Mouse (Mus musculus): ENCODE results near the gene Spon1. TPM values are rescaled to one million over a fixed set of nuclear protein-coding genes. Genes with fewer than 3 reads are reported as not detected.

The Spon1 gene
- polyA plus RNA-seq, 1 experiment = 1.2 TPM

- DNase-seq (ENCODE audit: low read depth in 1 of 2, low spot score in 2 of 2) = no peak
Observed at GRCm38 (mm10) chr7:113818116-113818515, 52.3 kb downstream of the Spon1 start.

GRCm38 (mm10) chr7:113820213-113820612 is 54.4 kb downstream of the Spon1 start:
- Histone ChIP-seq H3K27me3 (ENCODE audit: control insufficient read depth, insufficient read depth, low read length) (no peaks in the 10 kb centered on the region), H3K4me3 (ENCODE audit: extremely low read depth, insufficient read depth, insufficient read length) (no peak overlapping the region), H3K27ac (ENCODE audit: insufficient read depth, low read length) (no peak overlapping the region), H3K4me1 (ENCODE audit: control insufficient read depth, insufficient read depth, insufficient read length) (no peaks in the 10 kb centered on the region), H3K36me3 (ENCODE audit: control insufficient read depth, insufficient read depth, low read length) (no peaks in the 10 kb centered on the region)
- TF ChIP-seq CTCF (IDR thresholded peaks at IDR 0.05; ENCODE audit: extremely low read depth, insufficient read depth, insufficient read length, insufficient replicate concordance) (no peak), POLR2A (IDR thresholded peaks at IDR 0.05; ENCODE audit: low read depth, low read length) (no peak)
- WGBS = 82% methylated on average over 2 of the region's 2 CpGs
- DNase-seq (ENCODE audit: low read depth in 1 of 2, low spot score in 2 of 2) = no peak

More at GRCm38 (mm10) chr7:113818116-113818515, 52.3 kb downstream of the Spon1 start:
- H3K4me3 ChIP-seq (ENCODE audit: extremely low read depth, insufficient read depth, insufficient read length) = no peak overlapping the region
- 74% methylated on average over 6 of the region's 6 CpGs for WGBS
- H3K4me1 ChIP-seq (ENCODE audit: control insufficient read depth, insufficient read depth, insufficient read length) = no peaks in the 10 kb centered on the region
- H3K27me3 ChIP-seq (ENCODE audit: control insufficient read depth, insufficient read depth, low read length) = no peaks in the 10 kb centered on the region
- no peak for TF ChIP-seq POLR2A (IDR thresholded peaks at IDR 0.05; ENCODE audit: low read depth, low read length)
- no peak for TF ChIP-seq CTCF (IDR thresholded peaks at IDR 0.05; ENCODE audit: extremely low read depth, insufficient read depth, insufficient read length, insufficient replicate concordance)
- H3K27ac ChIP-seq (ENCODE audit: insufficient read depth, low read length) = no peak overlapping the region
- H3K36me3 ChIP-seq (ENCODE audit: control insufficient read depth, insufficient read depth, low read length) = no peaks in the 10 kb centered on the region

- WGBS = 80% methylated on average over 3 of the region's 3 CpGs
- Histone ChIP-seq H3K27ac (ENCODE audit: insufficient read depth, low read length) (no peak overlapping the region), H3K36me3 (ENCODE audit: control insufficient read depth, insufficient read depth, low read length) (no peaks in the 10 kb centered on the region), H3K27me3 (ENCODE audit: control insufficient read depth, insufficient read depth, low read length) (no peaks in the 10 kb centered on the region), H3K4me3 (ENCODE audit: extremely low read depth, insufficient read depth, insufficient read length) (no peak overlapping the region), H3K4me1 (ENCODE audit: control insufficient read depth, insufficient read depth, insufficient read length) (no peaks in the 10 kb centered on the region)
- no peak for DNase-seq (ENCODE audit: low read depth in 1 of 2, low spot score in 2 of 2)
- TF ChIP-seq CTCF (IDR thresholded peaks at IDR 0.05; ENCODE audit: extremely low read depth, insufficient read depth, insufficient read length, insufficient replicate concordance) (no peak), POLR2A (IDR thresholded peaks at IDR 0.05; ENCODE audit: low read depth, low read length) (no peak)
Observed at GRCm38 (mm10) chr7:113823026-113823425, 57.2 kb downstream of the Spon1 start.

GRCm38 (mm10) chr7:113824651-113825050 is 58.9 kb downstream of the Spon1 start:
- 94% methylated on average over 6 of the region's 6 CpGs for WGBS
- DNase-seq (ENCODE audit: low read depth in 1 of 2, low spot score in 2 of 2) = no peak
- no peak for TF ChIP-seq CTCF (IDR thresholded peaks at IDR 0.05; ENCODE audit: extremely low read depth, insufficient read depth, insufficient read length, insufficient replicate concordance)
- TF ChIP-seq POLR2A (IDR thresholded peaks at IDR 0.05; ENCODE audit: low read depth, low read length) = no peak
- H3K27ac ChIP-seq (ENCODE audit: insufficient read depth, low read length) = no peak overlapping the region
- no peaks in the 10 kb centered on the region for H3K36me3 ChIP-seq (ENCODE audit: control insufficient read depth, insufficient read depth, low read length)
- no peaks in the 10 kb centered on the region for H3K4me1 ChIP-seq (ENCODE audit: control insufficient read depth, insufficient read depth, insufficient read length)
- no peaks in the 10 kb centered on the region for H3K27me3 ChIP-seq (ENCODE audit: control insufficient read depth, insufficient read depth, low read length)
- H3K4me3 ChIP-seq (ENCODE audit: extremely low read depth, insufficient read depth, insufficient read length) = no peak overlapping the region

- Histone ChIP-seq H3K4me1 (ENCODE audit: control insufficient read depth, insufficient read depth, insufficient read length) (no peaks in the 10 kb centered on the region), H3K27me3 (ENCODE audit: control insufficient read depth, insufficient read depth, low read length) (no peaks in the 10 kb centered on the region), H3K27ac (ENCODE audit: insufficient read depth, low read length) (no peak overlapping the region), H3K36me3 (ENCODE audit: control insufficient read depth, insufficient read depth, low read length) (no peaks in the 10 kb centered on the region), H3K4me3 (ENCODE audit: extremely low read depth, insufficient read depth, insufficient read length) (no peak overlapping the region)
- DNase-seq (ENCODE audit: low read depth in 1 of 2, low spot score in 2 of 2) = no peak
- 77% methylated on average over 5 of the region's 5 CpGs for WGBS
- TF ChIP-seq CTCF (IDR thresholded peaks at IDR 0.05; ENCODE audit: extremely low read depth, insufficient read depth, insufficient read length, insufficient replicate concordance) = no peak
- TF ChIP-seq POLR2A (IDR thresholded peaks at IDR 0.05; ENCODE audit: low read depth, low read length) = no peak
Observed at GRCm38 (mm10) chr7:113825498-113826205, 59.9 kb downstream of the Spon1 start.

GRCm38 (mm10) chr7:113826510-113826909 is 60.7 kb downstream of the Spon1 start:
- TF ChIP-seq POLR2A (IDR thresholded peaks at IDR 0.05; ENCODE audit: low read depth, low read length) (no peak), CTCF (IDR thresholded peaks at IDR 0.05; ENCODE audit: extremely low read depth, insufficient read depth, insufficient read length, insufficient replicate concordance) (no peak)
- Histone ChIP-seq H3K4me3 (ENCODE audit: extremely low read depth, insufficient read depth, insufficient read length) (no peak overlapping the region), H3K27ac (ENCODE audit: insufficient read depth, low read length) (no peak overlapping the region), H3K4me1 (ENCODE audit: control insufficient read depth, insufficient read depth, insufficient read length) (no peaks in the 10 kb centered on the region), H3K36me3 (ENCODE audit: control insufficient read depth, insufficient read depth, low read length) (no peaks in the 10 kb centered on the region), H3K27me3 (ENCODE audit: control insufficient read depth, insufficient read depth, low read length) (no peaks in the 10 kb centered on the region)
- 84% methylated on average over 1 of the region's 1 CpGs for WGBS
- no peak for DNase-seq (ENCODE audit: low read depth in 1 of 2, low spot score in 2 of 2)

GRCm38 (mm10) chr7:113828122-113828571 is 62.3 kb downstream of the Spon1 start:
- WGBS = 79% methylated on average over 2 of the region's 2 CpGs
- no peaks in the 10 kb centered on the region for H3K27me3 ChIP-seq (ENCODE audit: control insufficient read depth, insufficient read depth, low read length)
- DNase-seq (ENCODE audit: low read depth in 1 of 2, low spot score in 2 of 2) = no peak
- no peaks in the 10 kb centered on the region for H3K36me3 ChIP-seq (ENCODE audit: control insufficient read depth, insufficient read depth, low read length)
- H3K27ac ChIP-seq (ENCODE audit: insufficient read depth, low read length) = no peak overlapping the region
- H3K4me1 ChIP-seq (ENCODE audit: control insufficient read depth, insufficient read depth, insufficient read length) = no peaks in the 10 kb centered on the region
- TF ChIP-seq POLR2A (IDR thresholded peaks at IDR 0.05; ENCODE audit: low read depth, low read length) (no peak), CTCF (IDR thresholded peaks at IDR 0.05; ENCODE audit: extremely low read depth, insufficient read depth, insufficient read length, insufficient replicate concordance) (no peak)
- no peak overlapping the region for H3K4me3 ChIP-seq (ENCODE audit: extremely low read depth, insufficient read depth, insufficient read length)
